Mouse (Mus musculus): ENCODE measurements around the gene Rpap3.

GRCm38 (mm10) chr15:97720026-97720675 is 14.5 kb upstream of the Rpap3 start:
- TF ChIP-seq CTCF (IDR thresholded peaks at IDR 0.05; ENCODE audit: insufficient read depth, low read depth, low read length) (no peak), POLR2A (IDR thresholded peaks at IDR 0.05; ENCODE audit: insufficient read depth, low read depth, low read length) (no peak)

All from olfactory bulb, adult 2 months (tissue).